Mouse (Mus musculus) mouse embryonic stem cell (cell line): ENCODE results near the gene Plxna4.

Source experiments
- in situ Hi-C, 2 experiments: fragments of 300-500 bp; cut with MboI; formaldehyde crosslinking; loops; 1 replicate in 1 of 2; 3 replicates in 1 of 2; pipeline ENCODE4 v1.14.3; 2019 to 2020; ENCODE audit warnings: low sequenced_read_pairs in 2 of 2, low pct_unique_long_range_greater_than_20kb in 1 of 2, mixed read lengths in 1 of 2; ENCODE audit not compliant: unreplicated experiment in 1 of 2

Gene Plxna4

GRCm38 (mm10) chr6:32444393-32444792, 143.6 kb downstream of the Plxna4 start:
- in situ Hi-C loops: no loop called here

- in situ Hi-C loops: no loop called here
These were observed 144.3 kb downstream of the Plxna4 start for GRCm38 (mm10) chr6:32443679-32444078.

- in situ Hi-C loops: no loop called here
These were observed 148.6 kb downstream of the Plxna4 start for GRCm38 (mm10) chr6:32439434-32439833.

- in situ Hi-C loops: no loop called here
These were observed 150.8 kb downstream of the Plxna4 start for GRCm38 (mm10) chr6:32437219-32437618.

DNA sequence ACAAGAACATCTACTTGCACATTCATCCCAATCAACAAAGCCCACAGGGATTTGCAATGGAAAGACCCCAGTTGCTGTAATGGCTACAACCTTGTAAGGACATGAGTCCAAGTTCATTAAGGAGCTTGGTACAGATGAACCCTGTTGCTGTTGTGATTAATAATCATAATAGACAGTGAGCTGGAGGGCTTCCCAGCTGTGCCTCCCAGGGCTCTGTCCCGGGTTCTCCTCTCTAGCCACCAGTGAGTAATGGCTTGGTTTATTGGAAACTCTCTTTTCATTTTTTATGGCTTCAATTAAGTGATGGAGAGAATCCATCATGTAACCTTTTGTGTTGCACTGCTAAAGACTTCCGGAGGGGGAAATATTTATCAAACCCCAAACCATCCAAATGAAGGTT, 164.9 kb downstream of the Plxna4 start:
- in situ Hi-C loops: no loop called here

- in situ Hi-C loops: no loop called here
These were observed 167.4 kb downstream of the Plxna4 start for GRCm38 (mm10) chr6:32420610-32421009.

GRCm38 (mm10) chr6:32417351-32417750, 170.6 kb downstream of the Plxna4 start:
- in situ Hi-C loops: no loop called here

DNA sequence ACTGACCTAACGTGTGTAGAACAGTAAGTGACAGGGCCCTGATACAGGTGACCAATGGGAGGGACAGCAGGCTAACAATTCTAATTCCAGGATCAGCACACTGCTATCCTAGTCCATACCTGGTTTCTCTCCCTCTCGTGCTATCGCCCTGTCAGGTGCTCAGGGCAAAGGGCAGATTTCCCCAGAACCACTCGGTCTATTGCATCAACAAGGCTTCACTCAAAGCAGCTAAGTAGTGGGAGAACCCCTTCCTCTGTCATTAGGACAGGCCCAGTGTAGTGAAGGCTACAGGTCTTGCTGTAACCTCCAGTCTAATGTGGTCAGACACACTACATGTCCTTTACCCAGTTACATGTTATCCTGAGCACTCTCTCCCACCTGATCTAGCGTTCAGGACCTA, 176.7 kb downstream of the Plxna4 start:
- in situ Hi-C loops: no loop called here

DNA sequence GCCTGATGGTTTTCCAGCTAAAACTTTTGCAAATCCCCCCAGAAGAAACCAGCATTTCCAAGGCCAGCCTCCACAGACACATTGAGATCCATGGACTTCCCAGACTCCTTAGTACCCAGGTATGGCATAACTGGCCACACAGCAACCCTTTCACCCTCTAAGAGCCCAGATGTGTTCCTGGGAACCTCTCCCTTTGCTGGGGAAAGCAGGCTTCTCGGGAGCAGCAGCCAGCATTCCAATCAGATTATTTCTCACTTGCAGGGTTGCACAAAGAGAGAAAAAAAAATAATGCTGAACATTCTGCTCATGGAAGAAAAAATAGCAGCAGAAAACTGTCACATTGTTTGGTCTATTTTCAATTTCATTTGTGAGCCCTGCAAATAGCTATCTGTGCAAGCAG, 178.4 kb downstream of the Plxna4 start:
- in situ Hi-C loops: no loop called here

DNA sequence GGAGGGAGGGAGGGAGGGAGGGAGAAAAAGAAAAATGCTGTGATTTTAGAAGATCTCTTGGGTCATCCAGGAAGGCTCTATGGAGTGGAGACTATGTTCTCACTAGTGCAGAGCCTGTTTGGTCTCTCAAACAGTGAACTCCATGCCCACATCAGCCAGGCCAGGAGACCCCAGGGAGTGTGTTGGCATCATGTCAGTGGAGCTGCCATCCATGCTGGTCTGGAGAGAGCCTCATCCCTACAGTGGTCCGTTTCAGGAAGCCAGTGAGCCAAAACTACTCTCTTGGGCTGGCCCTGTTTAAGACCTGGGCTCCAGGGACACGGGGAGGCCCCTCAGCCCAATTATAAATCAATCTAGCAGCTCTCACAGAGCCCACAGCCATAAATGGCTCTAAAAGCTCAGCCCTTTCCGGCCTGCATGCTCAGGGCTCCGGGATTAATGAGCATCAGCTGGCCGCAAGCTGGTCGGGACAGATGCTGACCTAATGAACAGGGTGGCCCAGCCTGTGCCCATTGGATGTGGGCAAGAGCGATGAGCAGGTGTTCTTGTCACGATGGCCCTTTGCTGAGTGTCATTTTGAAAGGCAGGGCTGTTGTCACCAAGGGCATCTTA, 180.3 kb downstream of the Plxna4 start:
- in situ Hi-C loops: no loop called here

DNA sequence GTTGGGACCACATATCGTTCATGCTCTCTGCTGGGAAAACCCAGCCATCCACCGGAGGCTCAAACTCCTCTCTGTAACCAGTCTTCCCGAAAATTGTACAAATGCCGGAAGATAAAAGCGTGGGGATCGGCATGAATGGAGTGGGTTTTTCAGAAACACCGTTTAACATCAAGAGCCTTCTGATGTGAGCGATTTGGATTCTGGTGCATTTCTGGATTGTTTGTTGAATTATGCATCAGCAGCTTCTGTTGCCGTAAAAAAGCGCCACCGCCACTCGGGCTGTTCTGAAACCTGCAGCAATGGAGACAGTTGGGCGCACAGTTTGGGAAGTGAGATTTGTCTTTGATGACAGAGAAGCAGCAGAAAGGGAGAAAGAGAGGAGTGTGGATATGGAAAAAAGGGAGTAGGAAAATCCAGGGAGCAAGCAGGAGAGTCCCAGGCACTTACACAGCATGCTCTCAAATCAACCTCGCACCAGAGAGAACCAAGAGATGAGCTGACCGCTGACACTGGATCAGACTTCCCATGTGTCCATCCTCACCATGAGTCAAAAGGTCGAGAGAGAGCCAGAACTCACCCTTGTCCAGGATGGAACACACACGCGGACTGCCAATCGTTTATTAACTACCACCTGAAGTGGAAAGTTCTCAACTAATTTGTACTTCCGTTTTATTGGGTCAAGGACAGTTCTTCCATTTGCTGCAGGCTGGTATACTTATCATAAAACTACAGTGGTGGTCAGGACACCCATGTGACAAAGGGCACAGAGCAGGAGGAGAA, 181.5 kb downstream of the Plxna4 start:
- in situ Hi-C loops: no loop called here

GRCm38 (mm10) chr6:32402560-32403235, 185.3 kb downstream of the Plxna4 start:
- in situ Hi-C loops: no loop called here

GRCm38 (mm10) chr6:32398261-32398660, 189.7 kb downstream of the Plxna4 start:
- in situ Hi-C loops: no loop called here

- in situ Hi-C loops: no loop called here
These were observed 190.8 kb downstream of the Plxna4 start for GRCm38 (mm10) chr6:32397133-32397730.

- in situ Hi-C loops: no loop called here
These were observed 192.6 kb downstream of the Plxna4 start for GRCm38 (mm10) chr6:32395415-32395814.

GRCm38 (mm10) chr6:32392262-32392661, 195.7 kb downstream of the Plxna4 start:
- in situ Hi-C loops: no loop called here

- in situ Hi-C loops: no loop called here
These were observed 199.7 kb downstream of the Plxna4 start for GRCm38 (mm10) chr6:32388276-32388675.

DNA sequence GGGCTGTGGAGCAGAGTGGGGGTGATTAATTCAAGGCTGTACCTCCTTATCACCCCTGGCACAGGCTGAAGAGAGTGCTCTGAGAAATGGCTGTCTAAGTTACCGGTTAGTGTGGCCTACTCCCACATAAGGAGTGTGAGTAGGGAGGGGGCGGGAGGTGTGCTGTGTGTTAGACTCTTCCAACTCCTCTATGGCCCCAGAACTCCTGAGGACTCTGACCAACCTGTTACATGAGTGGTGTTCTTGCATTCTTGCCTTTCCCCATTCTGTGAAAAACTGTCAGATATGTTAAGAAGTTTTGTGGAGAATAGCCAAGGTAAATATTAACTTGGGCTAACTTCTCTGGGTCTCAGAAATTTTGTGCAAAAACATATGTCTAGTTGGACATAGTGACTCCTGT, 201.1 kb downstream of the Plxna4 start:
- in situ Hi-C loops: no loop called here

GRCm38 (mm10) chr6:32384937-32385336, 203.1 kb downstream of the Plxna4 start:
- in situ Hi-C loops: no loop called here
